Mouse (Mus musculus) ES-Bruce4 (cell line): Measurements from ENCODE around the gene Anpep.

Source experiments
- CTCF ChIP-seq: IDR thresholded peaks from one replicate; pipeline ENCODE4 v1.8.1; 2011; ENCODE audit warnings: low read depth, low read length
- EP300 ChIP-seq: IDR thresholded peaks from 2 replicates; pipeline ENCODE4 v1.6.1; 2011; ENCODE audit warnings: low read depth, low read length; ENCODE audit not compliant: insufficient read depth
- POLR2A ChIP-seq: IDR thresholded peaks from one replicate; pipeline ENCODE4 v1.8.1; 2011; ENCODE audit warnings: low read length; ENCODE audit not compliant: insufficient read depth

GRCm38 (mm10) chr7:79842163-79842562 lies 18.7 kb downstream of the Anpep start:
- no peak for TF ChIP-seq CTCF
- TF ChIP-seq POLR2A: no peak
- TF ChIP-seq EP300: no peak
